Mouse (Mus musculus): ENCODE measurements around the gene Lrrc25. TPM values are rescaled to one million over a fixed set of nuclear protein-coding genes. Genes with fewer than 3 reads are reported as not detected.

Lrrc25 gene
- polyA plus RNA-seq, 1 experiment from 2014 or later = 9.8 TPM

DNA sequence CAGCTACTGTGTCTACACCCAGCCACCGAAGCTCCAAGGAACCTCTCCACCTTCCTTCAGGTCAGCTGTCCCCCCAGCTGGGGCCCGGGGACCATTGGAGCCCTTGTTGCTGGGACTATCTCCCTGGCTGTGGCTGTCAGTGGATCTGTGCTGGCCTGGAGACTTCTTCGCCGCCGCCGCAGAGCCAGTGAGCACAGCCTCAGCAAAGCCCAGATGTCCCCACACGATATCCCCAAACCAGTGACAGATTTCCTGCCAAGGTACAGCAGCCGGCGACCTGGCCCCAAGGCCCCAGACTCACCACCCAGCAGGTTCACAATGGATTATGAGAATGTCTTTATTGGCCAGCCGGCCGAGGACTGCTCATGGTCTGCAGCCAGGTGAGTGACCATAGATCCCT is 2.0 kb downstream of the Lrrc25 start:
- peak; percentile 33 for DNase-seq
- WGBS (ENCODE audit: insufficient replicate concordance) = 39% methylated on average over 11 of the region's 11 CpGs
- H3K27me3 ChIP-seq (ENCODE audit: insufficient read depth, low read length) = no peaks in the 10 kb centered on the region
- peak overlapping the region; percentile 49 for H3K9ac ChIP-seq (replicated peaks)
- ATAC-seq = no peak; the same call in 1 of the 2 replicates
- H3K4me3 ChIP-seq (ENCODE audit: low read depth, low read length) = peak overlapping the region; percentile 16
- H3K27ac ChIP-seq (ENCODE audit: low read depth) = peak overlapping the region; percentile 83
- H3K9me3 ChIP-seq (ENCODE audit: low read length) = no peaks in the 10 kb centered on the region
- no peaks in the 10 kb centered on the region for H3K36me3 ChIP-seq (replicated peaks; ENCODE audit: insufficient read depth, low read length)
- peaks cover 38% of the 10 kb centered on the region for H3K4me1 ChIP-seq (ENCODE audit: insufficient read depth)
- H3K4me2 ChIP-seq (ENCODE audit: low read depth, low read length) = peak overlapping the region; percentile 51
- TF ChIP-seq CTCF (IDR thresholded peaks at IDR 0.05; ENCODE audit: low read depth) = no peak
- TF ChIP-seq EP300 (IDR thresholded peaks at IDR 0.05; ENCODE audit: low read depth) = no peak

DNA sequence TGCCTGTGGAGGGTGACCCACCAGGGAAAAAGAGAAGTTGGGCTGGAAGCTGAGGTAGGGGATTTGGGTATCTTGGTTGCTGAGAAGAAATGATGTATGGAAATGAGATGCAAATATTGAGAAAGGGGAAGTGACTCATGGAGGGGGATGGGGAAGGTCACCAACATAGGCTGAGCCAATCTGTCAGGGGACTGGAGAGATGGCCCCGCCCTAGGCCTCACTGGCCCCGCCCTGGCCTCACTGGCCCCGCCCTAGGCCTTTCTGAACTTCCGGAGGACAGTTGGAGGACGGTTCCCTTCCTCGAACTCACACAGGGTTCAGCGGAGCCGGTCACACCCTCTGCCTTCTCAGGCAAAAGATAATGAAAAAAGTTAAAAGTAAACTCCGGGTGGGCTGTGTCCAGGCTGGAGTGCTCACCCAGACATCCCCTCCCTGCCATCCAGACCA is 3.0 kb downstream of the Lrrc25 start:
- Histone ChIP-seq H3K36me3 (replicated peaks; ENCODE audit: insufficient read depth, low read length) (no peaks in the 10 kb centered on the region), H3K27me3 (ENCODE audit: insufficient read depth, low read length) (no peaks in the 10 kb centered on the region), H3K4me1 (ENCODE audit: insufficient read depth) (peaks cover 41% of the 10 kb centered on the region), H3K4me3 (ENCODE audit: low read depth, low read length) (peak overlapping the region; percentile 30), H3K9ac (replicated peaks) (peak overlapping the region; percentile 58), H3K4me2 (ENCODE audit: low read depth, low read length) (peak overlapping the region; percentile 51), H3K27ac (ENCODE audit: low read depth) (peak overlapping the region; percentile 84), H3K9me3 (ENCODE audit: low read length) (no peaks in the 10 kb centered on the region)
- peak; percentile 85 for ATAC-seq
- DNase-seq = peak; percentile 94
- 14% methylated on average over 9 of the region's 9 CpGs for WGBS (ENCODE audit: insufficient replicate concordance)
- TF ChIP-seq EP300 (IDR thresholded peaks at IDR 0.05; ENCODE audit: low read depth) (no peak), CTCF (IDR thresholded peaks at IDR 0.05; ENCODE audit: low read depth) (no peak)

- 37% methylated on average over 3 of the region's 3 CpGs for WGBS (ENCODE audit: insufficient replicate concordance)
- H3K27me3 ChIP-seq (ENCODE audit: insufficient read depth, low read length) = no peaks in the 10 kb centered on the region
- H3K9ac ChIP-seq (replicated peaks) = no peak overlapping the region
- no peak for TF ChIP-seq CTCF (IDR thresholded peaks at IDR 0.05; ENCODE audit: low read depth)
- peak; percentile 96 for TF ChIP-seq EP300 (IDR thresholded peaks at IDR 0.05; ENCODE audit: low read depth)
- peaks cover 31% of the 10 kb centered on the region for H3K4me1 ChIP-seq (ENCODE audit: insufficient read depth)
- H3K4me3 ChIP-seq (ENCODE audit: low read depth, low read length) = no peak overlapping the region
- DNase-seq (peak; percentile 26), ATAC-seq (peak; percentile 51)
- no peaks in the 10 kb centered on the region for H3K9me3 ChIP-seq (ENCODE audit: low read length)
- no peaks in the 10 kb centered on the region for H3K36me3 ChIP-seq (replicated peaks; ENCODE audit: insufficient read depth, low read length)
- H3K4me2 ChIP-seq (ENCODE audit: low read depth, low read length) = peak overlapping the region; percentile 55; the same call in 1 of the 2 replicates
- peak overlapping the region; percentile 81 for H3K27ac ChIP-seq (ENCODE audit: low read depth)
Observed at GRCm38 (mm10) chr8:70622220-70622619, 6.3 kb downstream of the Lrrc25 start.

DNA sequence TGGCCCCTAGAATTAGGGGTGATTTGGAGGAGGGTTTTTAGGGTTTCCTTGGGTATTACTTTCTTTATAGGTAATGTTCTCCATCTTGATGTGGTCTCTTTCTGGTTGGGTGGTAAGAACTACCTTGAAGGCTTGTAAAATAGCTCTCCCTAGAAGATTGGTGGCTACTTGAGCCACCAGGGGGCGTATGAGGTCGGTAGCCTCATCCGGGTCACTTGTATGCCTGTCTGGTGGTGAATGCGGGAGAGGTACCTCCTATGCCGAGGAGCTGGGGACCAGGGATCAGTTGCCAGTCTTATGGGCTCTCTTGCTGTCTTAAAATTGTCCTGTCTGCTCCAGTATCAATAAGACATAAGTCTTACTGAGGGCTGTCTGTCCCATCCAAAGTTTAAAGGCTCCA is 9.1 kb downstream of the Lrrc25 start:
- DNase-seq (peak; percentile 77), ATAC-seq (no peak)
- no peak overlapping the region for H3K4me3 ChIP-seq (ENCODE audit: low read depth, low read length)
- TF ChIP-seq EP300 (IDR thresholded peaks at IDR 0.05; ENCODE audit: low read depth) = no peak
- TF ChIP-seq CTCF (IDR thresholded peaks at IDR 0.05; ENCODE audit: low read depth) = peak; percentile 81
- WGBS (ENCODE audit: insufficient replicate concordance) = 37% methylated on average over 5 of the region's 5 CpGs
- no peaks in the 10 kb centered on the region for H3K27me3 ChIP-seq (ENCODE audit: insufficient read depth, low read length)
- H3K27ac ChIP-seq (ENCODE audit: low read depth) = no peak overlapping the region
- H3K36me3 ChIP-seq (replicated peaks; ENCODE audit: insufficient read depth, low read length) = no peaks in the 10 kb centered on the region
- H3K9me3 ChIP-seq (ENCODE audit: low read length) = no peaks in the 10 kb centered on the region
- peaks cover 21% of the 10 kb centered on the region for H3K4me1 ChIP-seq (ENCODE audit: insufficient read depth)
- H3K9ac ChIP-seq (replicated peaks) = no peak overlapping the region
- no peak overlapping the region for H3K4me2 ChIP-seq (ENCODE audit: low read depth, low read length)

DNA sequence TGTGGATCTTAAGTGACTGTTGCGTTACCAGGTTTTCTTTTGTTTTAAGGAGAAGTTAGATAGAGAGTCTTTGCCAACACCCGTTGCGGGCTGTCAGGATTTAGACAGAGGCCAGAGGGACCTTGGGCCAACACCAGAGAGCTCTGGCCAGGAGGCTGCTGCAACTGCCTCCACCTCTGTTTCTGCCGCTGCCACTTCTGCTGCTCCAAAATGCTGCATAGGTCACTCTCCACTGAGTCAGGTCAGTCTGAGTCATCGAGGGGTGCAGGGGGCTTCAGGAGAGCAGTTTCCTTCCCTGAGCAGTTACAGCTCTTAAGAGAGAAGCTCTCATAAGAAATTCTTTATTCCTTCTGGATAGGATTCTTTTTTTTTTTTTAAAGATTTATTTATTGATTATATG is 11.1 kb downstream of the Lrrc25 start:
- no peak overlapping the region for H3K4me2 ChIP-seq (ENCODE audit: low read depth, low read length)
- no peak for ATAC-seq
- no peak overlapping the region for H3K4me3 ChIP-seq (ENCODE audit: low read depth, low read length)
- no peak overlapping the region for H3K9ac ChIP-seq (replicated peaks)
- no peaks in the 10 kb centered on the region for H3K36me3 ChIP-seq (replicated peaks; ENCODE audit: insufficient read depth, low read length)
- 76% methylated on average over 5 of the region's 5 CpGs for WGBS (ENCODE audit: insufficient replicate concordance)
- no peaks in the 10 kb centered on the region for H3K9me3 ChIP-seq (ENCODE audit: low read length)
- H3K27ac ChIP-seq (ENCODE audit: low read depth) = no peak overlapping the region
- no peak for DNase-seq
- TF ChIP-seq EP300 (IDR thresholded peaks at IDR 0.05; ENCODE audit: low read depth) = no peak
- TF ChIP-seq CTCF (IDR thresholded peaks at IDR 0.05; ENCODE audit: low read depth) = no peak
- no peaks in the 10 kb centered on the region for H3K27me3 ChIP-seq (ENCODE audit: insufficient read depth, low read length)
- peaks cover 24% of the 10 kb centered on the region for H3K4me1 ChIP-seq (ENCODE audit: insufficient read depth)

DNA sequence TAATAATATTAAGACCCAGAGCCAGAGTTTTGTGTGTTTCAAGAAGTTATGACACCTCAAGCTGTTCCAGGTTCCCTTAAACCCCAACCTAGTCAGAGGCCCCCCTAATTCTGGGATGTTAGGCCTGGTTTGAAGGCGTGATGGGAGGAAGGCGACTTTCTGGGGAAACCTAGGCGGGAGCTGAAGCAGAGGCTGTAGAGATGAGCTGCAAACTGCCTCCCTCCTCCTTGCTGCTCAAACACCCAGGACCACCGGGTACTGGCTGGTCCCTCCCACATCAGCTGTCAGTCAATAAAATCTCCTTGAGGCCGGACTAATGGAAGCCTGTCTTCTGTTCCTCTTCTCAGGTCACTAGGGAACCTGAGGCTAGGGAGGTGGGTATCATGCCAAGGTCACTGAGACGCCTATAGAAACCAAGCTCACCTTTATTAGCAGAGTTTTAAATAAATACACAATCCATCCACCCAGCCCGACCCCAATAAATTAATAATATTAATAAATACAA is 13.1 kb downstream of the Lrrc25 start:
- 65% methylated on average over 7 of the region's 7 CpGs for WGBS (ENCODE audit: insufficient replicate concordance)
- TF ChIP-seq CTCF (IDR thresholded peaks at IDR 0.05; ENCODE audit: low read depth) (no peak), EP300 (IDR thresholded peaks at IDR 0.05; ENCODE audit: low read depth) (no peak)
- Histone ChIP-seq H3K27ac (ENCODE audit: low read depth) (0 out of 2 replicates have a peak overlapping the region, but pooled peaks have one; percentile 73), H3K27me3 (ENCODE audit: insufficient read depth, low read length) (no peaks in the 10 kb centered on the region), H3K4me2 (ENCODE audit: low read depth, low read length) (peak overlapping the region; percentile 81), H3K4me1 (ENCODE audit: insufficient read depth) (peaks cover 26% of the 10 kb centered on the region), H3K9me3 (ENCODE audit: low read length) (no peaks in the 10 kb centered on the region), H3K9ac (replicated peaks) (peak overlapping the region; percentile 60), H3K36me3 (replicated peaks; ENCODE audit: insufficient read depth, low read length) (no peaks in the 10 kb centered on the region), H3K4me3 (ENCODE audit: low read depth, low read length) (peak overlapping the region; percentile 50; the same call in 1 of the 2 replicates)
- ATAC-seq (no peak), DNase-seq (peak; percentile 14)
